Mouse (Mus musculus) brain, embryonic 18.5 days (tissue): ENCODE measurements around the gene Tusc2.
"Not testable (repeated sequence)": the region's sequence is repeated elsewhere in the genome, so short reads cannot be mapped to it uniquely, and the experiment has no call there.

Source experiments
- DNase-seq: peaks from one replicate; pipeline ENCODE4 v3.0.0-alpha.2; 2012; ENCODE audit warnings: low read depth, low spot score

Gene Tusc2

DNA sequence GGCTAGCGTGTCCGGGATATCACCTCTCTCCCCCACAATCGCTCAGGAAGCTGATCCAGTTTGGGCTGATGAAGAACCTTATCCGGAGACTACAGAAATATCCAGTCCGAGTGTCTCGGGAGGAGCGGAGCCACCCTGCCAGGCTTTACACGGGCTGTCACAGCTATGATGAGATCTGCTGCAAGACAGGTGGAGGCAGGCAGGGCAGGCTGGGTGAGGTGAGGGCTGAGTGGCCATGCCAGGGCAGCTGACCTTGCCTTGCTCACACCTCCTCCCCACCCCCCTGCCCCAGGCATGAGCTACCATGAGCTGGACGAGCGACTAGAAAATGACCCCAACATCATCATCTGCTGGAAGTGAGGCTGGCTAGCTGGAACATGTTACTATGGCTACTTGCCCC is 17.9 kb upstream of the Tusc2 start:
- DNase-seq = no peak

DNA sequence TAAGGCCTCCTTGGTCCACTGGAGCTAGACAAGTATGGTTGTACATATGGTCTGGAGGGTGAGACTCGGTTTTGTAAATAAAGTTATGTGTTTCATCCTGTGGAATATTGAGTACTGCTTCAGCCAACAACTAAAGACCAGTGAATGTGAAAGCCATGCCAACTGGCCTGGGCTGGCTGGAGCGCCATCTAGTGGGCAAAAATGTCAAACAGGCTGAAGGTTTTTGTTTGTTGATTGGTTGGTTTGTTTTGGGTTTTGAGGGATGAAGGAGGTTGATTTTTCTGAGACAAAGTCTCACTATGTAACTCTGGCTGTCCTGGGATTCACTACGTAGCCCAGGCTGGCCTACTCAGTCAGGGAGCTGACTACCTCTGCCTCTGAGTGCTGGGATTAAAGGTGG is 17.5 kb upstream of the Tusc2 start:
- DNase-seq = no peak

DNA sequence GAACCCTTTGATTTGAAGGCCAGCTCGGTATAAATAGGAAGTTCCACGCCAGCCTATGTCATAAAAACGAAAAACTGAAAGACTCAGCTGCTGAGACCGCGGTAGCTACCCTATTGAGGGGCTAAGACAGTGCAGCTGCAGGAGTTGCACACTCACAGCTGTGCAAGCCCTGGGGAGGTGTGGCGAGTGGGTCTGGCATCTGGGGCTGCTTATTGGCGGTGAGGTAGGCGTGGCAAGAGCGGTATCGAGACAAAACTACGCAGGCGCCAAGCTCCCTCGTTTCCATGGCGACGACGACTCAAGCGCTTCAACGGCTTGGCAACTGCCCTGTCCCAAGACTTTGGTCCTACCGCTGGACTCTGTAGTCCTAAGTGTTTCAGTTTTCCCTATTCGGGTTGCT is 16.0 kb upstream of the Tusc2 start, which contains the start of gene Zmynd10:
TSS of gene Zmynd10 (plus strand) at position 273 of the 400 bp plus-strand sequence.
- peak; percentile 60 for DNase-seq

DNA sequence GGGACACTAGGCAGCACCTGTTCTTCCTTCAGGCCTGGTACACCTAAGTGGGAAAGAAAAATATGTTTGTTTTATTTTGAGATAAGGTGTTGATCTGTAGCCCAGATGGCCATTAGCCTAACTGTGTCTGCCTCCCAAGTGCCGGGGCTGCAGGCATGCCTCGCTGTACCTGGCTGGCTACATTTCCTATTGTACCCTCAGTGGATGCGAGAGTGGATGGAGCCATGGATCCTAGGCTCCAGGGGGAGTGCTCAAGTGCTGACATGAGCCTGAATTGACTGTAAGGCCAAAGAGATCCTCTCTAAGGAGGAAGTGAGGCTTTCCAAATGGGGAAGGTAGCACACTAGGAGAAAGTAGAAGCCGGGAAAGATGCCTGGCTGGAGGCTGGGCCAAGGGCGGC is 15.1 kb upstream of the Tusc2 start:
- DNase-seq = no peak

DNA sequence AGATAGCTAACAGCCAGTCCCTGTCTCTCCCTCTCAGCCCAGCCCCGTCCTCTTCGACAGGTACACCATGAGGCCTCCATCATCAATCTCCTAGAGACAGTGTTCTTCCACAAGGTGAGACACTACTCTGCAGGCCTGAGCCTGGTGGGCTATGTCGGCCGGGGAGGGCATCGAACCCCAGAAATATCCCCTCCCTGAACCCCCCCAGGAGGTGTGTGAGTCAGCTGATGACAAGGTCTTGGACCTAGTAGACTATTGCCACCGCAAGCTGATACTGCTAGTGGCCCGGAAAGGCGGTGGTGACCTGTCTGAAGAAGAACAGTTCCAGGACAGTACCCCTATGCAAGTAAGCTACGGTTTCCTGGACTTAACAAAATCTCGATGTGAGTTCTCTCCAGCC is 14.2 kb upstream of the Tusc2 start:
- no peak for DNase-seq

DNA sequence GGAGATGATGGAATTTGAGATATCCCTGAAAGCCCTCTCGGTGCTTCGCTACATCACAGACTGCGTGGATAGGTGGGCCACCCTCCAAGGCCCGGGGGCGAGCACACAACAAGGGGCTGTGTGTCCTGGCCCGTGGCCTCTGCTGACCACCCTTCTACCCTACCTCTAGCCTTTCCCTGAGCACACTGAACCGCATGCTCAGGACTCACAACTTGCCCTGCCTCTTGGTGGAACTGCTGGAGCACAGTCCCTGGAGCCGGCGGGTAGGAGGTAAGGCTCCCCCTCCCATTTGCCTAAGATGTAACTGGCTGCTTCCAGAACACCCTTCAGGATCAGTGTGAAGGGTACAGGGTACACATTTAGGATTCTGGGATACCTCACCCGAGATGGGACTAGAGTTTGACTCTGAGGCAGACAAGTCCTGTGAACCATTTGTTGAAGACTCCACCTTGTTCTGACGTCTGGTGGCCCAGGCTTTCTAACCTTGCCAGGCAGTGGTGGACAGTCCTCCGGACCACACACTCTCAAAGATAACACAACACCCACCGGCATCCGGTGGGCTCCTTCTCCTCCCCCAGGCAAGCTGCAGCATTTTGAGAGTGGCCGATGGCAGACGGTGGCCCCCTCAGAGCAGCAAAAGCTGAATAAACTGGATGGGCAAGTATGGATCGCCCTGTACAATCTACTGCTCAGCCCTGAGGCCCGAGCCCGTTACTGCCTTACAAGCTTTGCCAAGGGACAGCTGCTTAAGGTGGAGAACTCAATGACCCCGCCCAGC is 13.6 kb upstream of the Tusc2 start:
- no peak for DNase-seq

GRCm38 (mm10) chr9:107550491-107551116 is 12.5 kb upstream of the Tusc2 start:
- DNase-seq = no peak

GRCm38 (mm10) chr9:107551117-107551889 is 11.8 kb upstream of the Tusc2 start, which contains the start of gene Rassf1:
Rassf1 (plus strand) TSS chr9:107551555.
- DNase-seq = no peak

- no peak for DNase-seq
Measured at GRCm38 (mm10) chr9:107551890-107552355, 11.1 kb upstream of the Tusc2 start.

DNA sequence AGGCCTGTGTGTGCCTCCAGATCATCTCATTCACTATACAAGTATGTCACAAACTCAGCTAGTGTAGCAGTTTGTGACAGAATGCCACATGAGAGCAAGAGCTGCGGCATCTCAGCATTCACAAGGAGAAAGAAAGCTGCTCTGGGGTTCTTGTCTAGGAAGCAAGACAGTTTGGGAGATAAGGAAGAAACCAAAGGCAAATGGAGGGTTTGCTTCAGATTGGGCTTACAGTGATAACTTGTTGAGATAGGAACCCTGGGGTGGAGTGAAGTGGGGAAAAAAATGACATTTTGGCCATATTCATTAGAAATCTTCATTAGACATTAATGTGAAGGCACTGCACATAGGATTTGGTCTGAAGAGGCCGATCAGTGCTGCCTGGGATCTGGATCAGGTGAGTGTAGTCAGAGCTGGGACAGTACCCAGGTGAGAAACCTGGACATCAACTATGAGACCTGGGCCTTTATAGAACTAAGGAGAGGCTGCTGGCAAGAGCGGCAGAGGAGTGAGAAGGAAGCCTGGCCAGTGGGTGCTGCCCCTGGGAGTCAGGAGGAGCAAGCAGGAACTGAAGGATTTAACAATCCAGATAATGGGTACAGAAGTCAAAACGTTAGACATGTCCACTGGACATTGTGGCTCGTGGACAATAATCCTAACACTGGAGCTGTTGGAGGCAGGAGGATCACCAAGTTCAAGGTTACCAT is 10.2 kb upstream of the Tusc2 start:
- DNase-seq = no peak

- no peak for DNase-seq
Measured at GRCm38 (mm10) chr9:107553541-107554318, 9.3 kb upstream of the Tusc2 start.

DNA sequence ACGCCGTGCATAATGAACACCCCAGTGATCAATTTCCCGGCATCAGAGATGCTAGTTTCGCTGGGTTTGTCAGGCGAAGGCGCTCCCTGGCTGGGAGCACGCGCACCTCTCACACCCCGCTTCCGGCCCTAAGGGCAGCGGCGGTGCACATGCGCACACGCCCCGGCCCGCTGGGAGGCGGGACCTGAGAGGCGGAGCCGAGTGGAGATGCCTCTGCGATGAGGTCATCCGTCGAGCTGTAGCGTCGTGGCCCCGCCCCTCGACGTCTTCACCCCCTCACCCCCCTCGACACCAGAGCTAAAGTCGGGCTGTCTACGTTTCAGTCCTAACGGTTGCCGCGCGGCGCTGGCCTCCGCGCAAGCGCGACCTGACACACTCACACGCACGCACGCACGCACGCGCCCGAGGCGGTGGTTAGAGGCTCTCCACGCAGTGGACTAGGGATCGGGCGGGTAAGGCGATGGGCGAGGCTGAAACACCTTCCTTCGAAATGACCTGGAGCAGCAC is 8.7 kb upstream of the Tusc2 start:
- peak; percentile 97 for DNase-seq

DNA sequence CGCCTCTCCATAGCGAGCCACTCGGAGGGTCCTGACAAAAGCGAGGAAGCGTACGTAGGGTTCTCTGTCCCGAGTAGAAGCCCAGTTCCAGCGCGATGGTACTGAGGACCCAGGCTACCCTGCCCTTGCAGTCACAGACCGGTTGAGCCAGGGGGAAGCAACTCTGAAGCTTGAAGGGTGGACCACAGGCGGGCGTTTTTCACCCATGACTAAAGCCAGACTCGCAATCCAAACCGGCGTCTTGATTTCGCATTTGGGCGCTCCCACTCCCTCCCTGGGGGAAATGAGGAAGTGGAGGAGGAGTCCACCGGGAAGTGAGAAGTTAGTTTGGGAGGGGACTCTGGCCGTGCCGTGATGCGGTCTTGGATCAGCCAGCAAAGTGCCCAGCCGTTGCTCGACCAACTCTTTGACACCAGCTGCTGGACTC is 8.0 kb upstream of the Tusc2 start:
- DNase-seq = no peak

DNA sequence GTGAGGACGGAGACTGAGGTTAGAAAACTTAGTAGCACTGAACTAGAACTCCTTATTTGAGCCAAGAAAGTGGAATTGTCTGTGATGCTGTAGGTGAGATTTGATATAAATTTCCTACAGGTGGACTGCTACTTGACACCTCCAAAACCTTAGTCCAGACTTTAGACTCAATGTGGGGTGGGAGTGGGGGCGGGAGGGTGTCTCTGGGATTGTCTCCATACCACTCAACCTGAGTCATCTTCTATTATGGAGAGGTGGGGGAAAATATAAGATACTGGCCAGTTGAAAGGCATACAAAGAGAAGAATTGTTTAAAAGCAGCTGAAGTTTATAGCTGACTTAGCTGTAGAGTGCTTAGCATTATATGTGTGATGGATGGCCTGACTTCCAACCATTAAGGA is 7.4 kb upstream of the Tusc2 start:
- no peak for DNase-seq

GRCm38 (mm10) chr9:107556346-107556745 is 6.7 kb upstream of the Tusc2 start:
- DNase-seq = no peak

DNA sequence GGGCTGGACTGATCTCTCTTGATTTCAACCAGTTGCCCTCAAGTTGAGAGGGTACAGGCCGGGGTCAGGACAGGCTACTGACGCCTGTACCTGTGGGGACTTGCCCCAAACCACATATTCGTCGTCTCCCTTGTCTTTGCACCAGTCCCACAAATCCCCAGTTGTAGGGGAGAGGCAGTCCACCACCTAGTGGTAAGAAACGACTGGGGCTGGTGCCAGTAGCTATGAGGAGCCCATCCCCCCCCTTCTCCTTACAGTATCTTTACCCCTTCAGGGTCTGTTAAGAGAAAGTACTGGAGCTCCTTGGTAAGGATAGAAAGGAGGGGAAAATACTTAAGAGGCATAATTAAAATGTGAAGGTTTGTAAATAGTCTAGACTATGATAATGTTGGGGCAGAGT is 2.5 kb downstream of the Tusc2 start:
- DNase-seq = not testable (repeated sequence)

- no peak for DNase-seq
Measured at GRCm38 (mm10) chr9:107566041-107566709, 3.1 kb downstream of the Tusc2 start.

GRCm38 (mm10) chr9:107566855-107567254 is 3.8 kb downstream of the Tusc2 start:
- no peak for DNase-seq

GRCm38 (mm10) chr9:107567702-107568319 is 4.8 kb downstream of the Tusc2 start, which contains the start of gene Hyal2:
Hyal2 (plus strand) TSS chr9:107567945.
- no peak for DNase-seq
